Mouse (Mus musculus) lung, embryonic 15.5 days (tissue): ENCODE measurements around the gene Lgals12. TPM values are rescaled to one million over a fixed set of nuclear protein-coding genes. Genes with fewer than 3 reads are reported as not detected.

Source experiments
- ATAC-seq: fragments of 200-750 bp; cut with Nextera tagmentation; 2 replicates; pipeline ENCODE4 v1.8.0; 2017; ENCODE audit warnings: moderate number of reproducible peaks, borderline replicate concordance; ENCODE audit not compliant: low FRiP score, low TSS enrichment; ENCODE audit errors: extremely low read depth
- H3K27ac ChIP-seq: fragments of 300-500 bp; sonication (generic); 2 replicates; pipeline ENCODE4 v1.5.1; 2015; ENCODE audit warnings: moderate library complexity, mild to moderate bottlenecking, inconsistent platforms
- H3K27me3 ChIP-seq: fragments of 300-500 bp; sonication (generic); 2 replicates; pipeline ENCODE4 v1.6.1; 2015; ENCODE audit warnings: inconsistent platforms
- H3K36me3 ChIP-seq: fragments of 300-500 bp; sonication (generic); 2 replicates; pipeline ENCODE4 v1.6.1; 2015; ENCODE audit warnings: inconsistent platforms
- H3K4me1 ChIP-seq: fragments of 300-500 bp; sonication (generic); 2 replicates; pipeline ENCODE4 v1.6.1; 2015; ENCODE audit warnings: inconsistent platforms
- H3K4me2 ChIP-seq: fragments of 300-500 bp; sonication (generic); 2 replicates; pipeline ENCODE4 v1.6.1; 2015; ENCODE audit warnings: inconsistent platforms, mild to moderate bottlenecking, moderate library complexity
- H3K4me3 ChIP-seq: fragments of 300-500 bp; sonication (generic); 2 replicates; pipeline ENCODE4 v1.5.1; 2015; ENCODE audit warnings: mild to moderate bottlenecking, inconsistent platforms
- H3K9ac ChIP-seq: fragments of 300-500 bp; sonication (generic); 2 replicates; pipeline ENCODE4 v1.6.1; 2015; ENCODE audit warnings: inconsistent platforms
- H3K9me3 ChIP-seq: fragments of 300-500 bp; sonication (generic); 2 replicates; pipeline ENCODE4 v1.6.1; 2016; ENCODE audit warnings: inconsistent platforms
- WGBS: fragments of 180-500 bp; shearing (Covaris S2); methylation state at CpG from one replicate; pipeline ENCODE4 v1.1.7; 2015; 5-methylcytosine and 5-hydroxymethylcytosine counted together
- polyA plus RNA-seq: library from polyadenylated mRNA; unstranded; fragments of >200 nt; fragmentation: Nextera tagmentation; extraction: Ambion mirVana; gene quantifications from 2 replicates; pipeline ENCODE4 v1.2.1, GENCODE M21; 2015

Gene Lgals12
- polyA plus RNA-seq, 1 experiment from 2014 or later: 1.6 TPM

DNA sequence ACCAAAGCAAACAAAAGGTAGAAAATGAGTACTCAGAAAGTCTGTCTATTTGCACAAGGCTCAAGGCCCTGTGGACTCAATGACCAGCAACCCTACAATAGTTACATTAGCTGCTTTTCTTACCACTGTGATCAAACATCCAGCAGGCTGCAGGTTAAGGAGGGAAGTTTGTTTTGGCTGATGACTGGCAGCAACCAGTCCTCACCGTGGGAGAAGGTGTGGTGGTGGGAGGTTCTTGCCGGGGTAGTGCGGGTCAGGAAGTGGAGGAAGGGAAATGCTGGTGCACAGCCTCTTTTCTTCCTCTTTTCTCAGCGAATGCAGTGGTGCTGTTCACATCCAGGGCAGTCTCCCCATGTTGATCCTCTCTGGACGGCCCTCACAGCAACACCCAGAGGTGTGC, 26.0 kb downstream of the Lgals12 start:
- H3K27ac ChIP-seq: peak overlapping the region; percentile 38; the same call in 1 of the 2 replicates
- no peak overlapping the region for H3K4me2 ChIP-seq
- no peaks in the 10 kb centered on the region for H3K27me3 ChIP-seq
- no peak overlapping the region for H3K4me3 ChIP-seq
- H3K36me3 ChIP-seq: no peaks in the 10 kb centered on the region
- peak; percentile 23; the same call in 1 of the 2 replicates for ATAC-seq
- H3K4me1 ChIP-seq: no peaks in the 10 kb centered on the region
- 20% methylated on average over 5 of the region's 5 CpGs for WGBS
- H3K9me3 ChIP-seq: no peaks in the 10 kb centered on the region
- H3K9ac ChIP-seq: no peak overlapping the region

DNA sequence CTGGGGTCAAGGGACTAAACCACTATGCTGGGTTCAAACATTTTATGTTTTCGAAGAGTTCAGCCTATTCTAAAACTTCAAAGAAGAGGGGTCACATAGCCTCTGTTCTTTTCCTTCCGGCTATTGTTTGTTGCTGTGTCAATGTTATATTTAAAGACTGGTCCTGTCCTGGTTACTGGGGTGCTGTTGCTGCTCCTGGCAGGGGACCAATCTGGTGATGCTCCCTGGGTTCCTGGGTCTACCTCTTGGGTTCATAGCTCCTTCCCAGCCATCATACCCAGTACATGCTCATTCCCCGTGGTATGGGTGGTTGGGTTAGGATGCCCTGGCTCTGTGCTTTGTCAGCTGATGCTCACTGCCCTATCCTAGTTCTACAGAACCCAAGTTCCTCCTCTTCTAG, 29.3 kb downstream of the Lgals12 start:
- no peak overlapping the region for H3K9ac ChIP-seq
- no peak overlapping the region for H3K4me3 ChIP-seq
- no peak overlapping the region for H3K4me2 ChIP-seq
- H3K27ac ChIP-seq: no peak overlapping the region
- ATAC-seq: no peak
- 69% methylated on average over 3 of the region's 3 CpGs for WGBS
- H3K27me3 ChIP-seq: no peaks in the 10 kb centered on the region
- no peaks in the 10 kb centered on the region for H3K4me1 ChIP-seq
- no peaks in the 10 kb centered on the region for H3K36me3 ChIP-seq
- no peaks in the 10 kb centered on the region for H3K9me3 ChIP-seq

DNA sequence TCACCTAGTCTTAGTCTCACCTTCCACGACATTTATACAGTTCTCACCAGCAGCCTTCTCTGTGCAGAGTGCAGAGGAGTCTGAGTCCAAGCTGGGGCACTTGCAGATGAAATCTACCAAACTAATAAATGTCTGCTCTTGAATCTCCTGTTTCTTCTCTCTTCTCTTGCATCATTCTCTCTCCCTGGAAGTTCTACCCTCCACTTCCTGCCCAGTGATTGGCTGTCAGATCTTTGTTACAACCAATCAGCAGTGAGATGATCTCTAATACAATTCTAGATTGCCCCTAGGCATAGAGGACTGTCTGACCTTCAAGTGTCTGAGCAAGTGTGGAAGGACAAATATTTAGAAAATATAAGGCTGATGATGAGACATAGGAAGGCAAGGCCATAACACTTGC, 30.8 kb downstream of the Lgals12 start:
- no peaks in the 10 kb centered on the region for H3K9me3 ChIP-seq
- no peak overlapping the region for H3K4me2 ChIP-seq
- H3K9ac ChIP-seq: no peak overlapping the region
- H3K27ac ChIP-seq: no peak overlapping the region
- WGBS: 69% methylated on average over 1 of the region's 1 CpGs
- H3K36me3 ChIP-seq: no peaks in the 10 kb centered on the region
- no peaks in the 10 kb centered on the region for H3K4me1 ChIP-seq
- no peak for ATAC-seq
- no peaks in the 10 kb centered on the region for H3K27me3 ChIP-seq
- H3K4me3 ChIP-seq: no peak overlapping the region

GRCm38 (mm10) chr19:7569650-7570049, 37.3 kb downstream of the Lgals12 start:
- Histone ChIP-seq H3K4me3 (no peak overlapping the region), H3K27ac (no peak overlapping the region), H3K4me2 (no peak overlapping the region), H3K36me3 (no peaks in the 10 kb centered on the region), H3K4me1 (no peaks in the 10 kb centered on the region), H3K9me3 (no peaks in the 10 kb centered on the region), H3K27me3 (no peaks in the 10 kb centered on the region), H3K9ac (no peak overlapping the region)
- no peak for ATAC-seq
- WGBS: 76% methylated on average over 5 of the region's 5 CpGs

DNA sequence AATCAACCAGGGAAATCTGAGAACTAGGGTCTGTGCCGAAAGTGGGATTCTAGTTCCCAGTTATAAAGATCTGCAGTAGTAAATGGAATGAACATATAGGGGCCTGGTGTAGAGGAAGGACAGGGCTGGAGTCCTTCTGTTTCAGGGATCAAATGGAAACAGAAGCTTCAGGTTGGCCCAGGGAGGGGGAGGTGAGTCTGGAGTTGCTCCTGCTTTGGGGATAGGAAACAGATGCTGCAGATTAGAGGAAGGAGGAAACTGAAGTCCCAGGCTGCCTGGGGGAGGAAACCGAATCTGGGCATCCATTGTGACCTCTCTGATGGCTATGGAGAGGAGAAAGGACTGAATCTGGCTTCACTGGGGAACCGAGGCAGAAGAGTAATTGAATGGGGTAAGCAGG, 38.6 kb downstream of the Lgals12 start:
- 59% methylated on average over 3 of the region's 3 CpGs for whole genome bisulfite sequencing
- no peaks in the 10 kb centered on the region for H3K9me3 ChIP-seq
- H3K27me3 ChIP-seq: no peaks in the 10 kb centered on the region
- H3K4me2 ChIP-seq: no peak overlapping the region
- no peak overlapping the region for H3K27ac ChIP-seq
- no peaks in the 10 kb centered on the region for H3K4me1 ChIP-seq
- H3K36me3 ChIP-seq: no peaks in the 10 kb centered on the region
- no peak overlapping the region for H3K9ac ChIP-seq
- no peak overlapping the region for H3K4me3 ChIP-seq
- no peak for ATAC-seq

GRCm38 (mm10) chr19:7566826-7567225, 40.2 kb downstream of the Lgals12 start:
- 73% methylated on average over 3 of the region's 3 CpGs for WGBS
- Histone ChIP-seq H3K27ac (no peak overlapping the region), H3K4me3 (no peak overlapping the region), H3K9ac (no peak overlapping the region), H3K27me3 (no peaks in the 10 kb centered on the region), H3K4me1 (no peaks in the 10 kb centered on the region), H3K4me2 (no peak overlapping the region), H3K9me3 (no peaks in the 10 kb centered on the region), H3K36me3 (no peaks in the 10 kb centered on the region)
- no peak for ATAC-seq

- Histone ChIP-seq H3K27me3 (no peaks in the 10 kb centered on the region), H3K27ac (no peak overlapping the region), H3K4me2 (no peak overlapping the region), H3K9me3 (no peaks in the 10 kb centered on the region), H3K4me1 (no peaks in the 10 kb centered on the region), H3K9ac (no peak overlapping the region), H3K4me3 (no peak overlapping the region), H3K36me3 (no peaks in the 10 kb centered on the region)
- no peak for ATAC-seq
- WGBS: 67% methylated on average over 1 of the region's 1 CpGs
Measured at GRCm38 (mm10) chr19:7564457-7564856, 42.5 kb downstream of the Lgals12 start.

- no peak for ATAC-seq
- Histone ChIP-seq H3K9ac (no peak overlapping the region), H3K27me3 (no peaks in the 10 kb centered on the region), H3K4me1 (no peaks in the 10 kb centered on the region), H3K4me3 (no peak overlapping the region), H3K4me2 (no peak overlapping the region), H3K36me3 (no peaks in the 10 kb centered on the region), H3K9me3 (no peaks in the 10 kb centered on the region), H3K27ac (no peak overlapping the region)
- WGBS: 78% methylated on average over 2 of the region's 2 CpGs
Measured at GRCm38 (mm10) chr19:7563676-7564075, 43.3 kb downstream of the Lgals12 start.

GRCm38 (mm10) chr19:7562601-7563129, 44.3 kb downstream of the Lgals12 start:
- no peak overlapping the region for H3K27ac ChIP-seq
- H3K9ac ChIP-seq: no peak overlapping the region
- H3K4me3 ChIP-seq: no peak overlapping the region
- no peaks in the 10 kb centered on the region for H3K36me3 ChIP-seq
- no peak for ATAC-seq
- 77% methylated on average over 10 of the region's 10 CpGs for WGBS
- H3K27me3 ChIP-seq: no peaks in the 10 kb centered on the region
- H3K4me1 ChIP-seq: no peaks in the 10 kb centered on the region
- no peak overlapping the region for H3K4me2 ChIP-seq
- H3K9me3 ChIP-seq: no peaks in the 10 kb centered on the region

DNA sequence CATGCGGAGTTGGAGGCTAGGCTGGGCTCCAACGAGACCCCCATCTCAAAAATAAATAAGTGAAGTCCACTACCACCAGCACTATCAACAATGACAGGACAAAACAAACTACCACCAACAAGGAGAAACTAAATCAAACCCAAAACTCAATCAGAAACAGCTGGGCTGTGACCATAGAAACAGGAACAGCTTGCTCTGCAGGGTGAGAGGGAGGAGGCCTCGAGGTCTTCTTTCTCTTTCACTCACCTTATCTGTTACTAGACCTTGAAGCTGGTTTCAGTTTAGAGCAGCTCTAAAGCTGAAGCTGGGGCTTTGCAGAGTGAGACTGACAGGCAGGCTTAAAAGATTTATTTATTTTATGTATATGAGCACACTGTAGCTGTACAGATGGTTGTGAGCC, 45.5 kb downstream of the Lgals12 start:
- no peaks in the 10 kb centered on the region for H3K36me3 ChIP-seq
- no peaks in the 10 kb centered on the region for H3K4me1 ChIP-seq
- no peak overlapping the region for H3K4me3 ChIP-seq
- WGBS: 48% methylated on average over 3 of the region's 3 CpGs
- H3K9me3 ChIP-seq: no peaks in the 10 kb centered on the region
- no peak overlapping the region for H3K27ac ChIP-seq
- no peak for ATAC-seq
- no peak overlapping the region for H3K9ac ChIP-seq
- H3K4me2 ChIP-seq: no peak overlapping the region
- no peaks in the 10 kb centered on the region for H3K27me3 ChIP-seq

DNA sequence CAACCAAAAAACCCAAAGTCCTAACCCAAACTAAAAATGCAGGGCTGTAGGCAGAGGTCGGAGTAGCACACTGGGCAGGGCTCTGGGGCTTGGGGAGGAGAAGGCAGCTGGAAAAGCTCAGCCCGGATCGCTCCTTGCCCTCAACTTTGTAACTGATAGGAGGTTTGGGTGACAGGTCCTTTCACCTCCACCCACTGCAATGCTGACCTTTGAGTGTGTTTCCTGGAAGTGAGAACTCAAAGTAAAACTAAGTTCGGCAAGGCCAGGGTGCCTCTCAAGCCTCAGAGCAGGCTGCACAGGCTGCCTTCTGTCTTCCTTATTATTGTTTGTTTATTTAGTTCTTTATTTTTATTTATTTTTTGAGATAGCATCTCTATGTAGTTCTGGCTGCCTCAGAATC, 47.0 kb downstream of the Lgals12 start:
- Histone ChIP-seq H3K9ac (no peak overlapping the region), H3K4me3 (no peak overlapping the region), H3K27me3 (no peaks in the 10 kb centered on the region), H3K4me1 (no peaks in the 10 kb centered on the region), H3K4me2 (no peak overlapping the region), H3K9me3 (no peaks in the 10 kb centered on the region), H3K27ac (no peak overlapping the region), H3K36me3 (no peaks in the 10 kb centered on the region)
- no peak for ATAC-seq
- 52% methylated on average over 4 of the region's 4 CpGs for WGBS

- H3K27ac ChIP-seq: no peak overlapping the region
- 68% methylated on average over 4 of the region's 4 CpGs for WGBS
- no peak for ATAC-seq
- H3K4me1 ChIP-seq: no peaks in the 10 kb centered on the region
- H3K4me3 ChIP-seq: peak overlapping the region; percentile 56
- H3K9ac ChIP-seq: no peak overlapping the region
- no peaks in the 10 kb centered on the region for H3K36me3 ChIP-seq
- no peaks in the 10 kb centered on the region for H3K9me3 ChIP-seq
- H3K4me2 ChIP-seq: peak overlapping the region; percentile 84
- H3K27me3 ChIP-seq: no peaks in the 10 kb centered on the region
Measured at GRCm38 (mm10) chr19:7558675-7559074, 48.3 kb downstream of the Lgals12 start.

DNA sequence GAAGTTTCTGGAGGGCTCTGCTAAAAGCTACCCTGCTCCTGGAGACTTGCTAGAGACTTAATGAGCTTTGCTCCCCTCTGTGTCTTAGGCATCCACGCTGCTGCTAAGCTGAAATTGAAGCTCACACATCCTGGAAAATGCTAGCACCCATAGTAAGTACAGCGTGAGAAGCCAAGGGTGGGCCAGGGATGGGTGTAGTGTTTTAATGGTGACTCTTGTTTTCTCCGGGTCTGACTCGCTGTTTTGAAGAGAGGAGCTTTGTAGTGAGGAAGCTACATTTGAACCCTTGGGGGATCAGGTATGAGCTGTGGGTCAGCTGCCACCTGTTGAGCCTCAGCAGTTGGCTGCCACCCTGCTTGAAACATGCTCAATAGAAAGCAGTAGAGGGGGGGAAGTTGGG, 49.1 kb downstream of the Lgals12 start:
- no peak for ATAC-seq
- Histone ChIP-seq H3K36me3 (no peaks in the 10 kb centered on the region), H3K27me3 (no peaks in the 10 kb centered on the region), H3K4me2 (peak overlapping the region; percentile 84), H3K27ac (no peak overlapping the region), H3K4me1 (no peaks in the 10 kb centered on the region), H3K9ac (peak overlapping the region; percentile 48), H3K9me3 (no peaks in the 10 kb centered on the region), H3K4me3 (peak overlapping the region; percentile 56)
- 8% methylated on average over 4 of the region's 4 CpGs for WGBS
